Mouse (Mus musculus) ES-E14 (cell line): Measurements from ENCODE around the gene H2-Ke6.

Experiments used
- CHD2 ChIP-seq: IDR thresholded peaks from 2 replicates; pipeline ENCODE4 v1.6.1; 2014; ENCODE audit warnings: mild to moderate bottlenecking, low read depth, low read length, inconsistent platforms
- HCFC1 ChIP-seq: IDR thresholded peaks from 2 replicates; pipeline ENCODE4 v1.6.1; 2012; ENCODE audit warnings: low read length, inconsistent platforms, borderline replicate concordance; ENCODE audit not compliant: insufficient read depth
- ZC3H11A ChIP-seq: IDR thresholded peaks from 2 replicates; pipeline ENCODE4 v1.6.1; 2012; ENCODE audit warnings: low read depth, mild to moderate bottlenecking, inconsistent platforms, low read length, borderline replicate concordance
- ZNF384 ChIP-seq: IDR thresholded peaks from 2 replicates; pipeline ENCODE4 v1.6.1; 2012; ENCODE audit warnings: low read depth, low read length, inconsistent platforms

- TF ChIP-seq HCFC1 (no peak), CHD2 (no peak), ZNF384 (no peak), ZC3H11A (no peak)
These were observed 10.6 kb upstream of the H2-Ke6 start for GRCm38 (mm10) chr17:34038440-34038839.
